Mouse (Mus musculus) brain, adult 2 months (tissue): ENCODE measurements around the gene Hsdl2.
"Not testable (repeated sequence)": the region's sequence is repeated elsewhere in the genome, so short reads cannot be mapped to it uniquely, and the experiment has no call there.

Experiments used
- DNase-seq: peaks from one replicate; pipeline ENCODE4 v3.0.0; 2011; ENCODE audit warnings: low read depth, low spot score

Gene Hsdl2

DNA sequence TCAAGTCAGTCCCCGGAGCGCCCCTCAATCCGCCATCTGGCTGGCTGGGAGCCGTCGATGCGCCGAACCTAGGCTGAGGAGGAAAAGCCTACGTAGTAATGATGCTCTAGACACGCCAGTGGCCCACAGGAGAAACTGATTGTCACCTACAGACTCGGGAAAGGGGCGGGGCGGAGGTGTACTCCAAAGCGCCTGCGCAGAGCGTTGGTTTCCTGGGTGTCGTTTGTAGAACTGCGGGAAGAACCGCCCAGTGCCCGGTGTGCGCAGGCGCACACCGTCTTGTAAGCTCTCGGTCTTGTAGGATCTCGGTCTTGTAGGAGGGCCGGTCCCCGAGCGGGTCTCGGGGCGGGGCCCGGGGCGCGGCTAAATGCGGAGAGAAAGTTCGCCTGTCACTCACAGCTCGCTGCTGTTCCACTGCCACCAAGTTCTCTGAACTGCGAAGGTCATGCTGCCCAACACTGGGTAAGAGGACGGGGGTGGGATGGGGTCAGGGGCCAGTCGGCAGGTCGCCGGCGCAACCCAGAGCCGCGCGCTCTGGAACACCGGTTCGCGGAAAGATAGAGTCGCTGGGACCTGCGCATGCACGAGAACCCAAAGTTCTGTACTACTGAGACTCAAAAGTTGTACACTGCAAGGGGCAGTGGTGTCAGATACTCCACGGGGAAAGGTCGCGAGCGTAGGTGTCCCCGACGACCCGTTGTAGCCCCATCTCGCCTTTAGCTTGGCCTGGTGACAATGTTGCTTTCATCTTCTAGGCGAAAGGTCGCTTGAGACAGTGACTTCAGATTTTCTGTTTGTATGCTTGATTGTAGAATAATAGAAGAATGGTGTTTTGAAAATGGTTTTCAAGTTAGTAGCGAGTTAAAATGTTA, at the start of gene Hsdl2:
Gene Hsdl2 (plus strand): TSS at position 250 of the 872 bp plus-strand sequence.
- DNase-seq = peak; percentile 99

DNA sequence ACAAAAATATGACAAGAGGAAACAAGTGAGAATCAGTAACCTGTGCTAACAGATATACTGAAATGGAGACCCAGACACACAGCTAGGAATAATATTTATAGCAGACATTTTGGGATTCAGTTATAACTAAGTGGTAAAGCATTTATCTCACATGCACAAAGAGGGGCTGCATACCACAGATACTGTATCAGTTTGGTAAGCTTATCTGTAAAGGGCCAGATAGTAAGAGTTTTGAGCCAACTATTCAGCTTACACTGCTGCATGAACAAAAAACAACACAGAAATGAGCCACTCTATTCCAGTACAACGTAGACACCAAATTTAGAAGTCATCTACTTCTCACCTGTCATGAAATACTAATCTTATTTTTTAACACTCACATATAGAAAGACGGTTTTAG, 48.1 kb upstream of the Hsdl2 start:
- DNase-seq = no peak

DNA sequence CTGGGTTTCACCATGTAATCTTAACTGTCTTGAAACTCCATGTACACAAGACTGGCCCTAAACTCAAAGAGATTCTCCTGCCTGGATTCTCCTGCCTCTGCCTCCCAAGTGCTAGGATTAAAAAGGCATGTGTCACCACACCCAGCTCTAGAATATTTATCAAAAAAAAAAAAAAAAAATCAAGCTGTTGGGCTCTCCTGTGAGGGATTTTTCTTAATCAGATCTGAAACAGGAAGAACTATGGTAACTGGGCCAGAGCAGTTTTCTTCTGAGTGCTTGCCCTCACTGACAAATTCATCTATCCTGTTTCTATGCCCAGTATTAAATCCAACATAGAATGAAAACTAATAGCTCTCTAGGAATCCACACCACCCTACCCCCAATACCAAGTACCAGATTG, 45.7 kb upstream of the Hsdl2 start:
- DNase-seq = no peak

DNA sequence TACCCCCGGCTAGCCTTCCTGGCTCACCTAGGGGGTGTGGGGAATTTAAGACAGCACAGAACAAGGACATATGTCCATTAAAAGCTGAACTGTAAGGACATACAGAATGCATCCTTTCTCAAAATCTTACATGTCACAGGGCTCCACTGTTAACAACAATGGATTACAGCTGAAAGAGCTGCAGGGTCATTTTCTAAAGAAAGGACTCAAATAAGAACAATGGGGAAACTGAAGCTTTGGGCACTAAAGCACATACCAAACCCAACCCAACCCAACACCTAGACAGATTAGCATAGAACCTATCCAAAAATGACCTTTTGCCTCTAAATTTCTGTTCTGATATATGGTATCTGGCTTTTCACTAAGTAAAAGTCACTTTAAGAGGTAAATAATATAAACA, 45.1 kb upstream of the Hsdl2 start:
- DNase-seq = no peak

DNA sequence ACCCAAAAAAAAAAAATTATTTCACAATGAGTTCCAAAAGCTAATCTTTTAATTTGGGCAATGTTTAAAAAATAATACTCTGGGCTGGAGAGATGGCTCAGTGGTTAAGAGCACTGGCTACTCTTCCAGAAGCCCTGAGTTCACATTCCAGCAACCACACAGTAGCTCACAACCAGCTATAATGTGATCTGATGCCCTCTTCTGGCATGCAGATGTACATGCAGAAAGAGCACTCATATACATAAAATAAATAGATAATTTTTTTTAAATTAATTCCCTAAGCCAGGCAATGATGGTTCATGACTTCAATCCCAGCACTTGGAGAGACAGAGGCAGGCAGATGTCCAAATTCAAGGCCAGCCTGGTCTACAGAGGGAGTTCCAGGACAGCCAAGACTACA, 38.4 kb upstream of the Hsdl2 start:
- DNase-seq = no peak

DNA sequence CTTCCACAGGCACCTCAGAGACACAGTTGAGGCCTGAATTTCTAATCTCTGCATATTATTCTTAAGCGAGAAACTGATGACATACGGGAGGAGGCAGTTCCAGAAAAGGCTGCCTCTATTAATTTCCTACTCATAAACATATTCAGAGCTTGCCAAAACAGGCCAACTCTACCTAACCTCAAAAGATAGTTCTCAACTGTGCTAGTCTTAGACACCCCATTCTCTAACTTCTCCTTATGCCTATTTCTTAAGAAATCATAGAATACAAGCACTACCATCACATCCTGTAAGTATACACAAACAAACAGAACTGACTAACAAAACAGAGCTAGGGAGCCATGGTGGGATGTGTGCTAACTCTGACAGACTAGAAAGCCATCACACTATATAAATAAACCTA, 36.7 kb upstream of the Hsdl2 start:
- DNase-seq = no peak

DNA sequence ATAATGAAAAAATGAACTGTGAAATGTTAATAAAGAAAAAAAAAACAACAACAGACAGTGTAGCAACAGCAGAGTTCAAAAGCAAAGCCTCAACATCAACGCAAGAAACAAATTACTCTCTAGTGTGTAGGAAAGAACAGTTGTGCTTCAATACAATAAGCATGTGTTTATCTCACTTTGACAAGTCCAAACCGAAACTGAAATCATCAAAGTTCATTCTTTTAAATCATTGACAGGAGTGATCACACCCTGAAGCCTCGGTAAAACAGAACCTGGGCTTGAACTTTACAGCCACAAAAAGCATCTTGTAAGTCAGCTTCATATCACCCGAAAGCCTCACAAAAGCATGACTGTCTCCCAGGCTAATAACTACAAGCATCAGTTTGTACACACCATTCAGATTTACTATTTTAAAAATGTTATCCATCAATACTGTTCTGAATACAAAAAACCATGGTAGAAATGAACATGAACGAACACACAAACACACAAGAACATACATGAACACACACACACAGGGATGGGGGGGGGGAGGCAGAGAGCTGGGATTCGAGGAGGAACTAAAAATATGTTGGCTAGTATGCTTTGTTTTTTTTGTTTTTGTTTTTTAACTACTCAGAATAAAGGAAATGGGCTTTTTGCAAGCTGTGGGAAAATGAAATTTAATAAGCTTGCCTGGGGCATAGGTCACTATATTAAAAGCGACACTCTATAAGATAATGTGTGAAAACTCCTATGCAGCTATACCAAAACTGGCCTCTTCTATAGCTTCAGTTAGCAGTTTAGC, 34.9 kb upstream of the Hsdl2 start:
- peak; percentile 6 for DNase-seq

DNA sequence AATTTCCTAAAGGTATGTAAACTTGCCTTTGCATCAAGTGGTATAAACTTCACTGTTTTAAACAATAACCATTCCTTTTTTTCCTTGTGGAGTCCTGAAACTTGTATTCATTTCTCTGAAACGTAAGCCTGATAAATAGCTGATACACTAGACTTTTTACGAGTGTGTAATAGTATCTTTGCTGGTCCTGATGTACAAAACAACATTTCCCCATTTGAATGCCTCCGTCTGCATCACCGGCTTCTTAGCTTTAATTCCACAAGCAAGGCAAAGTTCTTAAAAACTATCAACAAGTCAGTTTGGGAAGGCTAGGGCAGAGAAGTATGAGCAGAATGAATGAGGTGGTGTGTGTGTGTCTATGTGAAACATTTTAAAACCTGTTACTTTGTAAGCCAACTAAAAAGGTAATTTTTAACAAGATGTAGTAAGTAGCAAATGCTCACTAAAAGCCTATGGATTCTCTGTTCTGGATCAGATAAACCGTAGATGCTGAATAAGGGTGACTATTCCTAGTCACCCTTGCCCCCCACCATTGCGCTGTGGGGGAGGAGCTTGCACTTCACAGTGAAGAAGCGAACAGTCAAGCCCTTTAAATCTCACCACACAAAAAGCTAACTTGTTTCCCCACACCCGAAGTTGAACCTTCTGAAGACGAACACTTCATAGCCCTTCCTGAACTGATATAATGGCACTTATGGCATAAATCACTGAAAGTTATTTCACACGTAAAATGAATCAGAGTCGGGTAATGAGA, 34.0 kb upstream of the Hsdl2 start:
- peak; percentile 19 for DNase-seq

DNA sequence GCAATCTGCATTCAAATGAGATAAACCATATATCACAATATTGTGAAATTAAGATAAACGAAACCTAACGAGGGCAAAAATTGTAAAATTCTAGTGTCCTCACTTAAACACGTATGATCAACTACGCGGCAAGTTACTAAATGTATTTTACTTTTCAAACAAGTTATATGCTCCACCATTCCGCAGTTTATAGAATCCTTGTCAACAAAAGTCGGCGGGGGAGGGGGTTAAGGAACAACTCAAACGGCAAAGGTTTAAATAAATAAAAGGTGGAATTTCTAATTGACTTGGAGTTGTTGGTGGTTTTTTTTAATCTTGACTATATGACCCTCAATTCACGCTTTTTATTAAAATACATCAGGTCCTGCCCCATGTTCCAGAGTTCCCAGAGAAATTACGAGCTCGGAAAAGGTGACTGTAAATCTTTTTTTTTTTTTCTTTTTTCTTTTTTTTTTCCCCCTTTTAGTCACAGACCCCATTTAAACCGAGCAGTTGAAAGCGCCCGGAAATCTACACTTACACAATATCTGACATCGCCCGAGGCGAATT, 33.3 kb upstream of the Hsdl2 start:
- no peak for DNase-seq

DNA sequence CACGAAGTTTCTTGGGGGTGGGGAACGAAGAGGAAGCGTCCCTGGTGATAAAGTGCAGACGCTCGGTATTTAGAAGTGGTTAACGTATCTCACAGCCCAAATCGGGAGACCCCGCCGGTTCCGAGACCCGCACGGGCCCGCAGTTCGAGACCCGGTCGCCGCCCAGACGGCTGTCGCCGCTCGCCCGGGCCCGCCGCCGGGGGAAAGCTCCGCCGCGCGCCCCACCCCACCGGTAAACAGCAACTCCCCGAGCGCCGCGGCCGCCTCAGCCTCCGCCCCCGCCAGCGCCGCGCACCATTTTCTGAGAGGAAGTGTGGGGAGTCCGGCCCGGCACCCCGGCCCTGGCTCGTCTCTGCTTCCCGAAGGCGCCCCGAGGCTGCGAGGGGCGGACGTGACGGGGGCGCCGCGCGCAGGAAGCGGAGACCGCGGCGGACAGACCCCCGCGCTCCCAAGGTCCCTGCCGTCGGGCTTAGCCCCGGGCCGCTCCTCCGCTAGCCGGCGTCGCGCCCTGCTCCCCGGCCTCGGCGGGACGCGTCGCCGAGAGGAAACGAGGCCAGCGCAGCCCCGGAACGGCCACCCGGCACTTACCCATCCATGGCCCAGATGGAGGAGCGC, 32.7 kb upstream of the Hsdl2 start:
- DNase-seq = peak; percentile 60

DNA sequence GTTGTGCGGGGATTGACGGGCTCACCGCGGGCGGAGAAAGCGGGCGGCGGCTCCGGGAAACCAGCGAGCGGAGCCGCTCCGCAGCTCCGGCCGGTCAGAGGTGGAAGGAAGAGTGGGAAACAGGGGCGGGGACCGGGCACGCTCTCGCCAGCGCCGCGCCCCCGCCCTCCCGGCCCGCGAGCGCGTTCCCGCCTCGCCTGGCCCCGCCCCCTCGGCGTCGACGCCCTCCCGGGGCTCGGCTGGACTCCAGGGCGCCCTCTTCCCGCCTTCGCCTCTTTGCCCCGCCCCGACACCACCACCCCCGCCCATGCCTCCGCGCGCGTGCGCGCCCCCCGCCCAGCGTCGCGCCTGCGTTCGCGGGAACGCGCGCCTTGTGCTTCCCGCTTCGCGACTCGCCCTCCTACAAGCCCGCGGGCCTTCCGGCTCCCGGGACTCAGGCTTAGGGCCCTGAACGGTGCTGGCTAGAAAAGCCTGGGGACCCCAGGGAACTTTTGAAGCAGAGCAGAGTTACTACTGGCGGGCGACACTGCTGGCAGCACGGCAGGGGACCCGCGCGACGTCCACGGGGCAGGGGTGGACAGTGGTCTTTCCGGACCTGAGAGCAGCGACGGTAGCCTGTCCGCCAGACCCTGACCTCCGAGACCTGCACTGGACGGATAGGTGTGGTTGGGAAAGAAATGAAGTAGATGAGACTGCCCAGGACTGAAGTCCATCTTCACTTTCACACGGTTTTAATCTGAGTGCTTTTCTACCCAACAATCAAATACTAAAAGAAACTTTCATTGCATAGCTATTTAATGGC, 32.0 kb upstream of the Hsdl2 start, which contains the start of gene Ptbp3:
Gene Ptbp3 (minus strand): TSS at position 190 of the 802 bp plus-strand sequence.
- peak; percentile 96 for DNase-seq

DNA sequence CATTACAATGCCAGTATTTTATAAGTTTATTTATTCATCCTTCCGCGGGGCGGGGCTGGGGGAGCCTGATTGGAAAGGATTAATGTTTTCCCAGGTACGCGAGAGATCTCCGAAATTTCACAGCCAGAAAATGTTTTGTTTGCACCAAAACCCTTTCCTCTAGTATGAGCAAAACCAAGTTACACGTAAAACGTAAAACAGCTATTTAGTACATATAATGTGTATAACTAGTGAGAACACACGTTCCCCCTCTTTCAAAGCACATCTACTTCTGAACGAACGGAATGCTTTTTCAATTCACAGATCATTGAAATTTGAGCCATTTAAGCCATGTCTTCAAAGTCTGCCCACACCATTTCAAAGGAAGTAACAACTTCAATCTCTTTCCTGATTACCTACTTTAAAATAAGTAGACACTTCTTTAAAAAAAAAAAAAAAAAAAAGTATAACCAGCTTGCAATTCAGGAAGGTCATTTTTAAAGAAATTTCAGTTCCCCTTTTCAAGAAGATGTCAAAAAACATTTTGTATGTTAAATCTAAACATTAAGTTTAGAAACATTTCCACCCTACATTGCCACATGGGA, 31.3 kb upstream of the Hsdl2 start:
- no peak for DNase-seq

DNA sequence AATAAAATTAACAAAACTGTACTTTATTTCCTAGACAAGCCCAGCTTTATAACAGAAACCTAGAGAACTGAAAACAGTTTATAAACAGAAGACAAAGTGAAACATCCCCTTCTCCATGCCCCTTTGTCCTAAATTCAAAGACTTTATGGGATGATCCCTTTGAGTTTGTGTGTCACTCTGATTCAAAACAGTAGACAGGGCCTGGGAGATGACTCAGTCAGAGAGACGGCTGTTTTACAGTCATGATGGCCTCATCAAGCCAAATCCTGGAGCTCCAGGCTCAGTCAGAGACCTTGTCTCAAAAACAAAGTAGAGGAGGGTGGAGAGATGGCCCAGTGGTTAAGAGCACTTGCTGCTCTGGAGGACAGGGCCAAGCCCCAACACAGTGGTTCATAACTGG, 29.5 kb upstream of the Hsdl2 start:
- DNase-seq = no peak

DNA sequence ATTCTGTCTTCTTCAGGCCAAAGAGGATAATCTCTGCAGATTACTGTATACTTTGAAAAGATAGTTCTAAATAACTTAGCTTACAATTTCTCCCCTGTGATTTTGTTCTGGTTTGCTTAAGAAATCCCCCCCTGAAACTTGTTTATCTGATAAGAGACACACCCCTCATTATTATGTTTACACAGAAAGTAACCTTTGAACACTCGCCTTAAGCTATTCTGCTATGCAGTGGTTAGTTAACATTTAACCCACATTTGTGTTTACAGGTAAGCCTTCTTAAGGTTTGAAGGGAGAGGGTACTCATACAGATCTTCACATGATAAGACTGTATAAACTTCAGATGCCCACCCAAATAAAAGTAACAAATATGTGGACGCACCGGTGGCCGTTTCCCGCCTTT, 28.5 kb upstream of the Hsdl2 start:
- DNase-seq = no peak

DNA sequence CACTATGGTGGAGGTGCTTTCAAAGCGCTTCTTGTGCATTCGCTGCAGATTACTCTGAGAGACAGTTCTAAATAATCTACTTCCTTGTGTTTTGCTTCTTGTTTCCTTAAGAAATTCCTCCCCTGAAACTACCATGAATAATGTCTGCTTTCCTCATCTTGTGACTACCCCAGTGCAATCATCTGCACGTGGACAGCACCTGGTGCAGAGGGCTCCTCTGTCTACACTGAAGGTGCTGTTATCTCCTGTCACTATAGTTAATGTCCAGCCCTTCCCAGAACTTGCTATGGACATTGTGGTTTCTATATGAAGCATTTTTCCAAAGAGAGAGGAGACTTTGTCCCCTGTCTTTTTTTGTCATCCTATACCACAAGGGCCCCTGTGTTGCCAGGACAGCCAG, 27.8 kb upstream of the Hsdl2 start:
- no peak for DNase-seq

DNA sequence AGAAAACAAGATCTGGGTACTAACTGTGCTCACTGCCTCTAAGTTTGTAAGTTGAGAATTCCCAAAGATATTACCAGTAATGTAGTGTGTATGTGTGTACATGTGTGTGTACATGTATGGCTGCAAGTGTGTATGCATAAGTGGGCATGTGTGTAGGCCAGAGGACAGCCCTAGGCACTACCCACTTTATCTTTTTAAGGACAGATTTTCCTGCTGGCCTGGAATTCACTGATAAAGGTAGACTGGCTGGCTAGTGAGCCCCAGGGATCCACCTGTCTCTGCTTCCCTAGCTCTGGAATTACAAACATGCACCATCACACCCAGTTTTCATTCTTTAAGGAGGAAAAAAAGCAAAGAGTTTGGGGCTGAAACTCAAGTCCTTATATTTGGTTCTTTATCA, 26.2 kb upstream of the Hsdl2 start:
- no peak for DNase-seq

DNA sequence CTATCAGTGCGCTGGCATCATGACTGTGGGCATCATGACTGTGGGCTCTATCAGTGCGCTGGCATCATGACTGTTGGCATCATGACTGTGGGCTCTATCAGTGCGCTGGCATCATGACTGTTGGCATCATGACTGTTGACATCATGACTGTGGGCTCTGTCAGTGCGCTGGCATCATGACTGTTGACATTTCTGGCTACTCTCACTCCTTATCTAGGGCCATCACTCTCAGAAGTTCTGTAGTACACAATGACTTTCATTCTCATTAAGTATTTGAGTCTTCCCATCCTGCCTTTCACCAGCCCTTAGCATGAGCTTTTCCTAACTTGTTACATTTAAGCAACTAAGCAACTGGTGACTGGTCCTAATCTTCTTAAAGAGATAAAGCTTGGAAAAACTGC, 24.0 kb upstream of the Hsdl2 start:
- DNase-seq = not testable (repeated sequence)

DNA sequence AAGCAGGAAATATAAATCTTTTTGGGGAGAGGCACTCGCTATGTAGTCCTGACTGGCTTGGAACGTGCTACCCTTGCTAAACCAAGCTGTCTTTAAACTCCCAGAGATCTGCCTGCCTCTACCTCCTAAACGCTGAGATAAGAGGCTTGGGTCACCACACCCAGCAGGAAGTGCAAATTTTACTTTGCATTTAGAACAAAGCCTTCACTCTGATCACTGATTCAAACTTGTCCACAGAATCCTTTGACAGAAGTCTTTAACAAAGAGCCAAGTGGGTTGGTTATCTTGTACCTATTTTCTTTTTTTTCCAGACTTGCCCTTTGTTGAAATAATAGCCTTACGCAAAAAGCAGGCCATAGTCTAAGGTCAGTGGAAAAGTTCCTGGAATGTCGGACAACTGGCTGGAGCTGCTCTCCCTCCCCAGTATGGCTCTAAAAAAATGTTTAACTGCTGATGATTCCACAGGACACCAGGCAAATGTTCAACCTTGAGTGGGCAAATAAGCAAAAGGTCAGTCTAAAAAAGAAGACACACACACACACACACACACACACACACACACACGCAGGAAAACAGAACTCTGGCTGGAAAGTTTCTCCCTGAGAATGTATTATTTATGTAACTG, 23.2 kb upstream of the Hsdl2 start:
- DNase-seq = no peak

DNA sequence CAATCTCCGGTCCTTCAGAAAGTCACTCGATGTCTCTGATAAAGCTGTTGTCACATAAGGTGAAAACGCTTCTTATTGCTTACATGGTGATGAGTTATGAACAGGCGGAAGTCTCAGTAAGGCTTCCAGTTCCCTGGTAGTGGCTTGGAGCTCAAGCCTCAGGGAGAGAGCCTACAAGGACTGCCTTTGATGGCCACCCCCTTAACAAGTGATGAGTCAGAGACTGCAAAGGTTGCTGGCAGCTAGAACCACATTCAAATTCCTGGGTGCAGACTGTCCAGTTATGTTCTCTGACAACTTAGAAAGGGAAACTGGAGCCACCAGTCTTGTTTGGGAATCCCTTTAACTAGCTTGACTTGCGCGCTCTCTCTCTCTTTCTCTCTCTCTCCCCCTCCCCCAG, 21.2 kb upstream of the Hsdl2 start:
- peak; percentile 42 for DNase-seq

DNA sequence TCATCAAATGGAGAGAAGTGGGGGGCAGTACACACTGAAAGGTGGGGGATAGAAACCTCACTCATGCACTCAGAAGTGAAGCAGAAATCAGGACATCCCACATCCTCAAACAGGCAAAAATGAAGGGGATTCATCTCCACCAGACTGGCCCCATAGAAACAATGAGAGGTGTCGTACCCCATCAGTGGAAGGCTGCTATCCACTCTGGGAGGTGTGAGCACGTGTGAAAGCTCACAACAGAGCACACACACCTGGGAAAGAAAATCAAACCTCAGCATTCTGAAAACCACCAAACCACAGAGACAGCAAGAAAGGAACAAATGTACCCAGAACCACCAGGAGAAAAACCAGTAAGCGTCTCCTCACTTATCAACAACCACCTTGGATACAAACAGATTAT, 17.2 kb upstream of the Hsdl2 start:
- DNase-seq = no peak
